Mouse (Mus musculus) hindbrain, embryonic 12.5 days (tissue): ENCODE measurements around the gene U2af1l4. TPM values are rescaled to one million over a fixed set of nuclear protein-coding genes. Genes with fewer than 3 reads are reported as not detected.

Source experiments
- ATAC-seq: fragments of 200-750 bp; cut with Nextera tagmentation; 2 replicates; pipeline ENCODE4 v1.8.0; 2017; ENCODE audit warnings: moderate TSS enrichment; ENCODE audit not compliant: low FRiP score
- H3K27ac ChIP-seq: fragments of 300-500 bp; sonication (generic); 2 replicates; pipeline ENCODE4 v1.5.1; 2016; ENCODE audit warnings: mild to moderate bottlenecking
- H3K27me3 ChIP-seq: fragments of 300-500 bp; sonication (generic); 2 replicates; pipeline ENCODE4 v1.6.1; 2016; ENCODE audit warnings: mild to moderate bottlenecking
- H3K36me3 ChIP-seq: fragments of 300-500 bp; sonication (generic); 2 replicates; pipeline ENCODE4 v1.6.1; 2016; ENCODE audit warnings: mild to moderate bottlenecking
- H3K4me1 ChIP-seq: fragments of 300-500 bp; sonication (generic); 2 replicates; pipeline ENCODE4 v1.6.1; 2016
- H3K4me2 ChIP-seq: fragments of 300-500 bp; sonication (generic); replicated peaks from 2 replicates; pipeline ENCODE4 v1.6.1; 2016; ENCODE audit warnings: mild to moderate bottlenecking
- H3K4me3 ChIP-seq: fragments of 300-500 bp; sonication (generic); 2 replicates; pipeline ENCODE4 v1.5.1; 2016; ENCODE audit warnings: mild to moderate bottlenecking
- H3K9ac ChIP-seq: fragments of 300-500 bp; sonication (generic); 2 replicates; pipeline ENCODE4 v1.6.1; 2016; ENCODE audit warnings: mild to moderate bottlenecking, moderate library complexity
- H3K9me3 ChIP-seq: fragments of 300-500 bp; sonication (generic); replicated peaks from 2 replicates; pipeline ENCODE4 v1.6.1; 2016; ENCODE audit warnings: mild to moderate bottlenecking
- WGBS: fragments of 180-500 bp; shearing (Covaris S2); methylation state at CpG from one replicate; pipeline ENCODE4 v1.1.7; 2016; 5-methylcytosine and 5-hydroxymethylcytosine counted together
- polyA plus RNA-seq: library from polyadenylated mRNA; unstranded; fragments of >200 nt; fragmentation: Nextera tagmentation; extraction: Ambion mirVana; gene quantifications from 2 replicates; pipeline ENCODE4 v1.2.1, GENCODE M21; 2016

U2af1l4 gene
- polyA plus RNA-seq, 1 experiment from 2014 or later, result 87.5 TPM

DNA sequence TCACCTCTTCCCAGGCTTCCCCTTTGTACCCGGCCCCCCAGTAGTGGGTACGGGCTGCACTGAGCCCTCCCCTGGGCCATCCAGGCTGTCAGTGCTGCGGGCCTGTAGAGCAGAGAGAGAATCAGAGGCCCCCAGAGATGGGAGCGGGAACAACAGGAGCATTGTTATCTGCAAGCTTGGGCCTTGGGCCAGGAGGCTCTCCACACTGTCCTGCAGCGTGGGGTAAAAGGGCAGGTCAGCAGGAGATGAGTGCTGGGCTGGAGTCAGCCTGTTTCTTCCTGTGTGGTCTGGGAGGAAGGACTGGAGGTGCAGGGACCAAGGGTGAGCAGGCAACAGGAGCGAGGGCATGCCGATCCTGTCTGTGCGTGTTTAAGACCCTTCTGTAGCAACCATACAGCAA is 30.2 kb upstream of the U2af1l4 start:
- WGBS, result 6% methylated on average over 8 of the region's 8 CpGs
- Histone ChIP-seq H3K9me3 (no peaks in the 10 kb centered on the region), H3K4me1 (peaks cover 34% of the 10 kb centered on the region), H3K4me3 (peak overlapping the region; percentile 77), H3K27me3 (no peaks in the 10 kb centered on the region), H3K4me2 (peak overlapping the region; percentile 83), H3K9ac (peak overlapping the region; percentile 96), H3K36me3 (peaks cover 48% of the 10 kb centered on the region), H3K27ac (peak overlapping the region; percentile 93; the same call in 1 of the 2 replicates)
- ATAC-seq, result peak; percentile 21

GRCm38 (mm10) chr7:30533941-30534632 is 29.0 kb upstream of the U2af1l4 start:
- H3K4me3 ChIP-seq, result peak overlapping the region; percentile 77
- peaks cover 34% of the 10 kb centered on the region for H3K4me1 ChIP-seq
- peak; percentile 44 for ATAC-seq
- WGBS, result 5% methylated on average over 20 of the region's 26 CpGs
- H3K9ac ChIP-seq, result peak overlapping the region; percentile 96
- peaks cover 42% of the 10 kb centered on the region for H3K36me3 ChIP-seq
- peak overlapping the region; percentile 83 for H3K4me2 ChIP-seq
- no peaks in the 10 kb centered on the region for H3K9me3 ChIP-seq
- H3K27ac ChIP-seq, result peak overlapping the region; percentile 93
- H3K27me3 ChIP-seq, result no peaks in the 10 kb centered on the region

GRCm38 (mm10) chr7:30534633-30535577 is 28.2 kb upstream of the U2af1l4 start, which contains the start of gene Arhgap33:
Gene Arhgap33 (minus strand): TSS chr7:30535060.
- peak within 1 kb of the TSS; percentile 93 for H3K27ac ChIP-seq
- peak within 1 kb of the TSS; percentile 77 for H3K4me3 ChIP-seq
- peak within 1 kb of the TSS; percentile 96 for H3K9ac ChIP-seq
- peak within 1 kb of the TSS; percentile 83 for H3K4me2 ChIP-seq
- H3K4me1 ChIP-seq, result peaks cover 34% of the 10 kb centered on the region
- ATAC-seq, result peak; percentile 91
- peaks cover 39% of the 10 kb centered on the region for H3K36me3 ChIP-seq
- H3K9me3 ChIP-seq, result no peaks in the 10 kb centered on the region
- under 1% methylated on average over 69 of the region's 84 CpGs for WGBS
- H3K27me3 ChIP-seq, result no peaks in the 10 kb centered on the region

GRCm38 (mm10) chr7:30540572-30540971 is 22.5 kb upstream of the U2af1l4 start:
- H3K9me3 ChIP-seq, result no peaks in the 10 kb centered on the region
- 81% methylated on average over 7 of the region's 7 CpGs for WGBS
- no peak overlapping the region for H3K4me3 ChIP-seq
- peaks cover 33% of the 10 kb centered on the region for H3K36me3 ChIP-seq
- H3K4me2 ChIP-seq, result no peak overlapping the region
- H3K9ac ChIP-seq, result no peak overlapping the region
- H3K4me1 ChIP-seq, result peaks cover 1% of the 10 kb centered on the region; the same call in 1 of the 2 replicates
- no peak for ATAC-seq
- H3K27me3 ChIP-seq, result no peaks in the 10 kb centered on the region
- no peak overlapping the region for H3K27ac ChIP-seq

DNA sequence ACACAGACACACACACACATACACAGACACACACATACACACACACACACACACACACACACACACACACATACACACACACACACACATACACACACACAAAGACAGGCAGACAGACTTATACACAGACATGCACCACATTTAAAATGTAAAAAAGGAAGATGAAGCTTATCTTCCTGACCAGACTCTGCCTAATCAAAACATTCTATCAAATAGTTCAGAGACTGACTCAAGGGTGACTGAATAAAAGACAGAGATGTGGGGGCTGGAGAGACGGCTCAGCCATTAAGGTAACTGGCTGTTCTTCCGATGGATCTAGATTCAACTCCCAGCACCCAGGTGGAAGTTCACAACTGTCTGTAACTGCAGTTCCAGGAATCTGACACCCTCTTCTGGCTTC is 18.8 kb upstream of the U2af1l4 start:
- H3K9me3 ChIP-seq, result no peaks in the 10 kb centered on the region
- H3K9ac ChIP-seq, result no peak overlapping the region
- no peak overlapping the region for H3K4me2 ChIP-seq
- no peak overlapping the region for H3K27ac ChIP-seq
- ATAC-seq, result no peak
- no peaks in the 10 kb centered on the region for H3K27me3 ChIP-seq
- H3K36me3 ChIP-seq, result peaks cover 41% of the 10 kb centered on the region
- 92% methylated on average over 2 of the region's 2 CpGs for WGBS
- no peaks in the 10 kb centered on the region for H3K4me1 ChIP-seq
- H3K4me3 ChIP-seq, result no peak overlapping the region

- Histone ChIP-seq H3K4me2 (no peak overlapping the region), H3K9ac (no peak overlapping the region), H3K9me3 (no peaks in the 10 kb centered on the region), H3K4me3 (no peak overlapping the region), H3K27me3 (0 out of 2 replicates have a peak, but pooled peaks cover 3% of the 10 kb centered on the region), H3K27ac (no peak overlapping the region), H3K4me1 (peaks cover 14% of the 10 kb centered on the region), H3K36me3 (peaks cover 23% of the 10 kb centered on the region)
- no peak for ATAC-seq
- WGBS, result 93% methylated on average over 2 of the region's 2 CpGs
Measured at GRCm38 (mm10) chr7:30549880-30550279, 13.2 kb upstream of the U2af1l4 start.

DNA sequence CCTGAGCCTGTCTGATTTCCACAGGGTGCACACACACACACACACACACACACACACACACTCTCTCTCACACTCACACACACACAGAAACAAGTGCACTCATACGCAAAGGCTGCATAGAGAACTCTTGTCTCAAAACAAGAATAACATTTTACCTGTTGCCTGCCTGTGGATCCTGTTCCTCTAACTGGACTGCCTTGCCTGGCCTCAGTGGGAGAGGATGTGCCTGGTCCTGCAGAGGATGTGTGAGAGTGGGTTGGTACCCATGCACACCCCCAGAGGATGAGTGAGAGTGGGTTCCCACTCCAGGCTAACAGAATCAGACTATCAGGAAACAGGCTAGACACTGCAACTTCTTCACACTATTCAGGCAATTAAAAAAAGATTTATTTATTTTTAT is 12.5 kb upstream of the U2af1l4 start:
- 100% methylated on average over 1 of the region's 1 CpGs for WGBS
- Histone ChIP-seq H3K9me3 (no peaks in the 10 kb centered on the region), H3K27ac (no peak overlapping the region), H3K36me3 (peaks cover 30% of the 10 kb centered on the region), H3K4me3 (no peak overlapping the region), H3K4me2 (no peak overlapping the region), H3K4me1 (peaks cover 14% of the 10 kb centered on the region), H3K27me3 (0 out of 2 replicates have a peak, but pooled peaks cover 3% of the 10 kb centered on the region), H3K9ac (no peak overlapping the region)
- ATAC-seq, result no peak

DNA sequence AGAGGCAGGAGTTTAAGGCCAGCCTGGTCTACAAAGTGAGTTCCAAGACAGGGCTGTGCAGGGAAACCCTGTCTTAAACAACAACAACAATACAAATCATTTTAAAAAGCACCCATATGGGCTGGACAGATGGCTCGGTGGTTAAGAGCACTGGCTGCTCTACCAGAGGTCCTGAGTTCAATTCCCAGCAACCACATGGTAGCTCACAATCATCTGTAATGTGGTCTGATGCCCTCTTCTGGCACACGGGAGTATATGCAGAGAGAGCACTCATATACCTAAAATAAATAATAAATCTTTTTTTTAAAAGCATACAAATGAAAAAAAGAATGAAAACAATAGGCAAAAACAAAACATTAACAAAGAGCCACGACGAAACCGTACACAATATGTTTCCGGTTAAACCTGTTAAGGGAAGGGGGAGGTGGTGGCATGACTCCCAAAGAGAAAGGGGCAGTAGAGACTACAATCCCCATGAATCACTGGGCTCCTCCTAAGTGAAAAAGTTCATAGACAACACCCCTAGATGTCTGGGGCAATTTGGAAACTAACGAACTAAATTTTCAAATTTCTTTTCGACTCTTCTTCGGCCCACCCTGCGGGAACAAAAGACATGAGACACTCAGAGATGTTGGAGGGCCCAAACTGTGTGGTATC is 11.5 kb upstream of the U2af1l4 start:
- WGBS, result 2% methylated on average over 10 of the region's 10 CpGs
- Histone ChIP-seq H3K9ac (peak overlapping the region; percentile 56), H3K36me3 (peaks cover 35% of the 10 kb centered on the region), H3K4me2 (peak overlapping the region; percentile 87), H3K4me1 (peaks cover 14% of the 10 kb centered on the region), H3K27me3 (0 out of 2 replicates have a peak, but pooled peaks cover 3% of the 10 kb centered on the region), H3K9me3 (no peaks in the 10 kb centered on the region), H3K27ac (peak overlapping the region; percentile 91), H3K4me3 (peak overlapping the region; percentile 61)
- ATAC-seq, result peak; percentile 67

DNA sequence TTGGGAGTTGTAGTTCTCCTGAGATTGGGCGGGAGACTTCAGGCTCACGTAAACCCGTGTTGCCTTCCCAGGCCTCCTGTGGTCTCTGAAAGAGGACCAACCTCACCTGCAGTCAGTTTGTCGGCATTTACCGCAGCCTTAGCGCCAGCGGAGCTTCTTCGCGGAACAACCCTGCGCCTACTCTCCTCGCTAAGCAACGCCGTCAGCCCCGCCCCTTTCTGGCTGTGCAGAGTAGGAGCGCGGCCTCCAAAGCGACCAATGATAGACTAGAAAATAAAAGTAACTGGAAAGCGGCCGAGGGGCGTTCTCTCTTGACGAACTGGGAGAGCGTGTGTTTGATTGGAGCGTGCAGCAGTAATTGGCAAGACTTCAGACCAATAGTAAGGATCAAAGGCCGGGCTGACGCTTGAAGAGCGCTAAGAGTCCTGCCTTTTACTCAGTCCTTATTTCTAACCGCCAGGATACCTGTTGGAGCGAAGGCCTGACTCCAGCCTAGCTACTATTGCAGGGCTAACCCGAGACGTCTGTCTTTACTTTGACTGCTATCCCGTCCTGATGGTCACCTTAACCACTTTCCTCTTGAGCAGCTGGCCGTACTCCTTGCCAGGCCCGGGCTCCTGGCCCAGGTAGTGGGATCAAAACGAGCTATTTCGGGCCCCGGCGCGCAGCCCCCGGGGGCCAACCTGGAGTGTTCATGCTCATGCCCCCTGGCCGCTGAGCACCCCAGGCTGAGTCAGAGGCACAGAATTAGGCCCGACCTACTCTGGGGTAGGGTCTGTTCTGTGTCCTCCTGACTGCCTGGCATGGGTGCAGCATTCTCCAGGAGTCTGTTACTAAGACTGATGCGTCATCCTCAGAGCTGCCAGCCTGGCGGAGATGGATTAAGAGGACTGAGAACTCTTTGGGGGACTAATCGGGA is 10.7 kb upstream of the U2af1l4 start, which contains the start of the genes Hspb6 and Proser3:
Gene Hspb6, plus strand, starts transcription at position 77 of the 919 bp plus-strand sequence.
Gene Proser3, minus strand, starts transcription at position 198 of the 919 bp plus-strand sequence.
- H3K27ac ChIP-seq, result peak within 1 kb of the TSS; percentile 91
- H3K9ac ChIP-seq, result peak within 1 kb of the TSS; percentile 75
- peak within 1 kb of the TSS; percentile 61 for H3K4me3 ChIP-seq
- H3K4me2 ChIP-seq, result peak within 1 kb of the TSS; percentile 87
- WGBS, result 1% methylated on average over 44 of the region's 44 CpGs
- ATAC-seq, result peak; percentile 95
- H3K27me3 ChIP-seq, result 0 out of 2 replicates have a peak, but pooled peaks cover 3% of the 10 kb centered on the region
- peaks cover 38% of the 10 kb centered on the region for H3K36me3 ChIP-seq
- H3K9me3 ChIP-seq, result no peaks in the 10 kb centered on the region
- H3K4me1 ChIP-seq, result peaks cover 14% of the 10 kb centered on the region

DNA sequence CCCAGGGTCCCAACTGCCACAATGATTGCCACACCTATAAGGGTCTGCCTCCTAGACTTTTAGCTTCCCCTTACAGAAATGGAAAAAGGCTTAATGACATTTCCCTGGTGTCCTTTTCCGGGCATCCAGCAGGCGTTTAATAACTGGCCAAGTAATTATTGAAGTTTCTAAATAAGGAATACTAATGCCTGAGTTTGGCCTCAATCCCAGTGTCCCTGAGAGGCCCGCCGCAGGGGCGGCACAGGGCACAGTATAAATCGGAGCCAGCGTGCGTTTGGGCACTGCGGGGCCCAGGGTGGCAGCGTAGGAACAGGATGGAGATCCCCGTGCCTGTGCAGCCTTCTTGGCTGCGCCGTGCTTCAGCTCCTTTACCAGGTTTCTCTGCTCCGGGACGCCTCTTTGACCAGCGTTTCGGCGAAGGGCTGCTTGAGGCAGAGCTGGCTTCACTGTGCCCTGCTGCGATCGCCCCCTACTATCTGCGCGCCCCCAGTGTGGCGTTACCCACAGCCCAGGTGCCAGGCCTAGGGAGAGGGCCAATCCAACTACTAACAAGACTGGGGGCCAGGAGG is 10.0 kb upstream of the U2af1l4 start:
- H3K4me3 ChIP-seq, result peak overlapping the region; percentile 61
- 7% methylated on average over 23 of the region's 23 CpGs for WGBS
- H3K9ac ChIP-seq, result peak overlapping the region; percentile 75
- peak overlapping the region; percentile 87 for H3K4me2 ChIP-seq
- H3K27me3 ChIP-seq, result 0 out of 2 replicates have a peak, but pooled peaks cover 3% of the 10 kb centered on the region
- H3K27ac ChIP-seq, result peak overlapping the region; percentile 91
- ATAC-seq, result no peak
- H3K36me3 ChIP-seq, result peaks cover 43% of the 10 kb centered on the region
- H3K4me1 ChIP-seq, result peaks cover 17% of the 10 kb centered on the region
- no peaks in the 10 kb centered on the region for H3K9me3 ChIP-seq
